Mouse (Mus musculus): ENCODE data around the gene Phactr2.

DNA sequence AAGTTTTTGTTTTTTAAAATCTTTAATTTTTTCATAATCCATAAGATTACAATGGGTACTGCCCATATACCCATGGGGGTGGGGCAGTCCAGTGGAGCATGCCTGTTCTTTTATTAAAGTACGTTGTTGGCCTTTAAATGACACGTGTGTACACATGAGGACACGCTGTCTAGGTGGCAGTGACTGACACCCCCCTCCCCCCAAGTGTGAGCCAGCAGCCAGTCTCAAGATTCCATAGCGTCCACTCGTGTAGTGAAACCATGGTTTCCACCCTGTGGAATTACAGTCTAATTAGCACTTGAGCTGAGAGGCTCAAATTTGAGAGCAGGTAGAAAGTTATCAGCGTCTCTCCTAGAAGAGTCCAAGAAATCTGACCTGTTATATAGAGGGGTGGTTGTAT, 22.6 kb downstream of the Phactr2 start:
- no peak for TF ChIP-seq CTCF (IDR thresholded peaks at IDR 0.05; ENCODE audit: extremely low read depth, insufficient read depth, low read length)
- no peak for TF ChIP-seq POLR2A (IDR thresholded peaks at IDR 0.05; ENCODE audit: extremely low read depth, insufficient read depth, low read length)

All from cortical plate, adult 2 months (tissue).